Mouse (Mus musculus) R1 (cell line): ENCODE results near the gene Ppia.
"Not testable (repeated sequence)": the region's sequence is repeated elsewhere in the genome, so short reads cannot be mapped to it uniquely, and the experiment has no call there.

Experiments
- DNase-seq: peaks from one replicate; pipeline ENCODE4 v3.0.0-alpha.2; 2018; ENCODE audit warnings: low read depth, low spot score

Ppia gene

DNA sequence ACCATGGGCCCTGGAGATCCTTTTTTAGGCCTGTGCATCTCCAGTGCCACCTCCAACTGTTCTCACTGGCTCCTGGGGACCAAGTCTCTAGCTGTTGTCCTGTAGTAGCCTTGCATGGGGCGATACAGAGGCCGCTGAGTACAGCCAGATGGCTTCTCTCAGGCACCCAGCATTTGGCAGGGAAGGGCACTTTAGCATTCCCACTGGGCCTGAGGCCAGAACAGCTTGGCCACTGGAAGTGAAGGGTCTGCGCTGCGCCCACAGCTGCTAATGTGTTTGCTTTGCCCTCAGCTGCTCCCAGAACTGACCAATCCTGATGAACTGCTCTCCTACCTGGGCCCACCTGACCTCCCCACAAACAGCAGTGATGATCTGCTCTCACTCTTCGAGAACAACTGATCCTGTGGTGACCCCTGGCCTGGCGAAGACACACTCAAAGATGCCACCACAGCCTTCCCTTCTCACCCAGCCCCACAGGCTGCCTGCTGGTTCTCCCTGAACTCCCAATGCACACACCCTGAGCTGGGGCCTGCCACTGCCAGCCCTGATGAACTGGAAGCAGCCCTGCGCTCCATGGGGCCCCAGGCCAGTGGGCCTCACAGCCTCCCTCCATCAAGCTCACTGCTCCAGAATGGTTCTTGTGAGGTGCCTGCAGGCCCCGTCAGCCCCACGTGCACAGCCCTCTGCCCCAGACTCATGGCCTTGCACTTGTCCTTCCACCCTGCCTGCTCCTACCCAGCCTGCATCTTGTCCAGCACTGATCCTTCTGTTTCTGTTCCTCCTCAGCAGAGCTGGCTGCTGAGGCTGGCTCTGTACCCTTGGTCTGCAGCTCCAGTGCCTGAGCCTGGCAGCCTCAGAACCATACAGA, 10.3 kb upstream of the Ppia start:
- DNase-seq: no peak

DNA sequence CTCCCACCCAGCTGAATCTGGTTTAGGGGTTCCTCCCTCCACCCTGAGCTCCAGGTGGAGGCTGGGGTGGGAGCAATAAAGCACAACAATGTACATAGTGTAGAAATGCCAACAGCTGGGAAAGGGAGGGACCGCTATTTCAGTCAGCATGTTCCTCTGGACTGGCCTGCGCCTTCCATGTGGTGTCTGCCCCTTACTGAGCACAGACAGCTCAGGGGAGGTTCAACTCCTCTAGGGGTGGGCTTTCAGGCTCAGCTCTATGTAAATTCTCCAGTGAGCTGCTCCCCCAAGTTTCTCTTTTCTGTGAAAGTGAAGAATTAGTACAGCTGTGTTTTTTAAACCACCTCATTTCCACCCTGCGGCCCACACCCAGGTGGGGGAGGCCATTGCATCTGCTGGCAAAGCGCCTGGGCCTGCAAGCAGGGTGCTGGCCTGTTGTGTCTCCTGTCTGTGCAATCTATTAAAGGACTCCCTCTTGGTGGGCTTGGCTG, 9.6 kb upstream of the Ppia start:
- DNase-seq: no peak

DNA sequence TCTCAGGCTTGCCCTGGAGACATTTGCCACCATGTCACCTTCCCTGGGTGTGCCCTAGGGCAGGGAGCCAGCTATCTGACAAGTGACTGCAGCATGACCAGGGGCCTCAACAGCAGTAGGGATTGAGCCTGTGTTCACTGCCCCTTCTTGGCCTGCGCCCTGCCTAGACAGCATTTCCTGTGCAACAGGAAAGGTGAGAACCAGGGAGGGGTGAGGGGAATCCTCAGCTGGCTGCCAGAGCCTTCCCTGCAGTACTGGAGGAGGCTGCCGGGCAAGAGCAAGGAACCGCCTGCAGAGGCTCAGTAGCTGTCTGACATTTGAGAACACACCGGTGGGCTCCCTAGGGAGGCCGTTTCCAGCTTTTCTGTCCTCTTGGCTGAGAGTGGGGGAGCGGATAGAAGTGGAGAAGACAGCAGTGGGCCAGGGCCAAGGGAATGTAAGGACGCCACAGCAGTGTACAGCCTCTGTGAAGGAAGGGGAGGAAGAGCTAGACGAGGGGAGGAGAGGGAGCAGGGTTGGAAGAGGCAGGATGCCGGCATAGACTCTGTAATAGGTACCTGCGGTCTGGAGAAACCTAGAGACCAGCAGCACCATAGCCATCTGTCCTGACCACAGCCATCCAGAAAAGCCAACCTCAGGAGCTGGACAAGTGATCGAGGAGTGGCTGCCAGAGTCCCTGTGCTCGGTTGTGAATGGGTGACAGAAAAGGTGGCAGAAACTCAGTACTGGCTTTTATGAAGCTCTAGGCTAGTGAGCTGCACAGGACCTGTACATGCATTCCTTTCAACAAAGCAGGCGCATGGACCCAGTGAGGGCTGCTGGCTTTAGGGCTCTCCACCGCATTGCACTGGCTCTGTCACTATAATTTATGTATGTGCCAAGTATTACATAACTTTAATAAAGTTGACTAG, 8.7 kb upstream of the Ppia start:
- DNase-seq: peak; percentile 57

DNA sequence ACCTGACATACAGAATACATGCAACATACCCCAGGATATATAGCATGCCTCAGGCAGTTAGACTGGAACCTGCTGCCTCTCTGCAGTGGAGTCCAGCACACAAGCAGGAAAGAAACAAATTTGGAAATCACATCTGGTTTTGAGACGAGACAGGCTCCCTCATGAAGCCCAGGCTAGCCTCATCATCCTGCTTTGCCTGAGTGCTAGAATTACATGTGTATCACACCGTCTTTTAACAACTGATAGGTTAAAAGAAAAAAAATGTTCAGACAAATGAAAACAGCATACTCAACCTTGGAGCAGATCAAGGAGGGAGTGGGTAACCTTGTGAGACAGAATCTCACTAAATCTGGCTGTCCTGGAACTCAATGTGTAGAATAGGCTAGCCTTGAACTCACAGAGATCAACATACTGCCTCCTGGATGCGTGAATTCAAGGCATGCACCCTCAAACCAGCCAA, 8.1 kb upstream of the Ppia start:
- DNase-seq: no peak

DNA sequence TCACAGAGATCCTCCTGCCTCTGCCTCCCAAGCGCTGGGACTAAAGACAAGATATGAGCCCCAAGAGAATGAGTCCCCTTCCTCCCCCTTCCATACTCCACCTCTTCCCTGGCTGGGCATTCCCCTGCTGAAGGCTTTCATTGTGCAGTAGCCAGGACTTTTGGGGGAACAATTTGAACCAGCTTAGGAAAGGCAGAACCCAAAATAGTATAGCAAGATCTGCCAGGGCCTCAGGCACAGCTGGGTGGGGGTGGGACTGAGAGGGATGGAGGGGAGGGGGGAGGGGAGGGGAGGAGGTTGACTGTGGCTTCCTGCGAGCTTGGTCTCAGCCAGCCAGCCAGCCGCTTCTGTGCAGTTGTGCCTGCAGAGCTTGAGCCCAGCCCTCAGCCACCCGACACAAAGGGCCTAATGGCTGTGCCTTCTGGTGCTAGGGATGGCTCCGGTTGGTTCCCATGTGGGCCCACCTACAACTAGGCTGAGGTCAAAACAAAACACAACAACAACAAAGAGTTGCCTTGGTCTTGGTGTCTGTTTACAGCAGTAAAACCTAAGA, 5.1 kb upstream of the Ppia start:
- DNase-seq: peak; percentile 86

DNA sequence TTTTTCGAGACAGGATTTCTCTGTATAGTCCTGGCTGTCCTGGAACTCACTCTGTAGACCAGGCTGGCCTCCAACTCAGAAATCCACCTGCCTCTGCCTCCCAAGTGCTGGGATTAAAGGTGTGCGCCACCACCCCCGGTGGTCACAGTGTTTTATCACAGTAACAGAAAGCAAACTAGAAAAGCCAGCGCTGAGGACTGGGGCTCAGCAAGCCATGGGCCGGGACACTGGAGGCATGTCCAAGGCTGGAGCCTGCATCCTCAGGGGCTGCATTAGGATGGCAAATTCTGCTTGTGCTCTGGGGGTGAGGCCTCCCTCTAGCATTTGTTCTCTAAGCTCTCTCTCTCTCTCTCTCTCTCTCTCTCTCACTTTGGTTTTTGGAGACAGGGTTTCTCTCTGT, 4.5 kb upstream of the Ppia start:
- not testable (repeated sequence) for DNase-seq

DNA sequence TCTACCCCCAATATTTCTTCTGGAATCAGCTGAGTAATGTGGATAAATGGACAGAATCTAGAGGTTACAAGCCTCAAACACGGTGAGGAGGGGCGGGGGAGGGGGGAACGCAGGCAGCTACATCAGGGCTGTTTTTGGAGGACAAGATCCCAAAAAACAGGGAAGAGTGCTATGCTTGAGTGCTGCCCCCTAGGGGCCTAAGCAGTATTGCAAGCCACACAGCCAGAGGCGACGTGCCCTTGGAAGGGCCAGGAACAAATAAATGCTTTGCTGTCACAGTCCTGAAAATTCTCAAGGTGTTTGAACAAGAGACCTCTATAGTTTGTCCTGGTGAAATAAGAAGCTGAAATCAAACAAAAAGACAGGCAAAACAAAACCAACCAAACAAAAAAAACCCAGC, 3.6 kb upstream of the Ppia start:
- DNase-seq: peak; percentile 84

DNA sequence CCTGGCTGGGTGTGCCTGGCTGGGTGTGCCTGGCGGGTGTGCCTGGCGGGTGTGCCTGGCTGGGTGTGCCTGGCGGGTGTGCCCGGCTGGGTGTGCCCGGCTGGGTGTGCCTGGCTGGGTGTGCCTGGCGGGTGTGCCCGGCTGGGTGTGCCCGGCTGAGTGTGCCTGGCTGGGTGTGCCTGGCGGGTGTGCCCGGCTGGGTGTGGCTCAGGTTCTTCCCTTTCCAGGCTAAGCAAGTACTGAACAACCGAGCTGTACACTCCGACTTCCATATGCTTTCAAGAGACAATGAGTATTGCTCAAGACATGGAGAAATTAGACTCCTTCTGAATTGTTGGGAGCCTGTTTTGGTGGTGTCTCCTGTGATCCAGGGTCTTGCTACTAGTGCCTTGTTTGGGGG, 2.0 kb upstream of the Ppia start:
- DNase-seq: peak; percentile 39

DNA sequence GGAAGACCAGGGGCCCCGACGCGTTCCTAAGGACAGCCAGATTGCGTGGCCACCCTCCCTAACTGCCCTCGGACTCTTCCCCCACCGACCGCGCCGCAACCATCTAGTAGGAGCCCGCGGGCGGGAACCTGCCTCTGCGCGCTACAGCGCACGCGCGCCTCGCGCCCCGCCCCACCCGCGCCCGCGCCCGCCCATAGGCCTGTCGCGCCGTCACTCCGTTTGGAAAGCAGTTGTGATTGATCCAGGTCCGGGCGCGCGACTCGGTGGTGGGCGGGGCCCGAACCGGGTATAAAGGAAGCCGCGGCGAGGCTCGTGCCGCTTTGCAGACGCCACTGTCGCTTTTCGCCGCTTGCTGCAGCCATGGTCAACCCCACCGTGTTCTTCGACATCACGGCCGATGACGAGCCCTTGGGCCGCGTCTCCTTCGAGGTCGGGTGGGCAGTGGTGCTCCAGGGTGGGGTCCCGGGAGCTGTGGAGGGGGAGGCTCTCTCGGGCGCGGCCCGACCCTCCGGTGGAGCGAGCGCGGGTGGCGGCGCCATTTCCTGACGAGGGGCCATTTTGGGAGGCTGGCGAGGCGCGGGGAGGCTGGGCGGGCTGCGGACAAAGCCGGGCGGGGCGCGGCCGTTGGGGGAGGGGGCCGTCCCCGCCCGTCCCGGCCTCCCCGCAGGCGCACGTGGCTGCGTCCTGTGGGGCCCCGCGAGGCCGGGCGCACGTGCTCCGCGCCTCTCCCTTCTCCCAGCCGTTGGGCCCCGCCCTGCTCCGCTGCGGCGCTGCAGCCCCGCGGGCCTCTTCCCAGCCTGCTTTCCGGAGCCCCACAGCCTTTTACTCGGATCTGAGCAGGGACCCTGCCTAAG, 535 bp downstream of the Ppia start:
- DNase-seq: peak; percentile 95

DNA sequence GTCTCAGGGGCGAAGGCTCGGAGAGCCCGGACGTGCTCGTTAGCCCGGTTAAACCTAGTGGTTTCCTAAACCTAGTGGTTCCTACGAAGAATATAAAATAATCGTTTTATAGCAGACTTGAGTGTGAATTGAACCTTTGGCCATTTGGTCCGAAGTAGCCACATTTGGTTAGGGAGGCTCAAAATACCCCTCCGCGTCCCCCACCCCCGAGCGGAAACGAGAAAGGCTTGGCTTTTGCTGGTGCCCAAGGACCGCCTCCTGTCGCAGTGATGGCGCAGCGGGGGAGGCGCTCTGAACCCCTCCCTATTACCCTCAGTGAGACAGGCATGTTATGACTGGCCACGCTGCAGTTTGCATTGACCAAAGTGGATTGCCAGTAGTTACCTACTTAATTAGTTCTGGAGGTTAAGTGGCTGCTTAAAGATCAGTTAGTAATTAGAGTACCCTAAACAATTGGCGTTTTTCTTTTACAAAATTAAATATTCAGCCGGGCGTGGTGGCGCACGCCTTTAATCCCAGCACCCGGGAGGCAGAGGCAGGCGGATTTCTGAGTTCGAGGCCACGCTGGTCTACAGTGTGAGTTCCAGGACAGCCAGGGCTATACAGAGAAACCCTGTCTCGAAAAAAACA, 1.3 kb downstream of the Ppia start:
- peak; percentile 93 for DNase-seq

DNA sequence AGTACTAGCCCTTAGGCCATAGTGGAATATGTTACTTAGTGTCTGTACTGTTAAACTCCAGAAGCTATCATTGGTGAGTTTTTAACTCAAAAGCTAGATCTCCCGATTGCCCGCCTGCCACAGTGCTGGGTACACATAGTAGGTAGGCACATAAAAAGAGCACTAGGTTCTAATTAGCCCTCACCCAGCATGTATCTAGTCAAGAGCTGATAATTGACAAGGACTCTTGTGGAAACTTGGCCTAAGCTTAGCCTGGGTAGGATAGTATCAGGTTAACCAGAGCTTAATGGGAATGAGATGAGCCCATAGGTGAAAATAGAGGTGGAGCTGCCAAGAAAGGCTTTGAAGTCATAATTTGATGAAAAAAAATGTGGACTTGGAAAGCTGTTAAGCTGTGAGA, 1.8 kb downstream of the Ppia start:
- DNase-seq: no peak

DNA sequence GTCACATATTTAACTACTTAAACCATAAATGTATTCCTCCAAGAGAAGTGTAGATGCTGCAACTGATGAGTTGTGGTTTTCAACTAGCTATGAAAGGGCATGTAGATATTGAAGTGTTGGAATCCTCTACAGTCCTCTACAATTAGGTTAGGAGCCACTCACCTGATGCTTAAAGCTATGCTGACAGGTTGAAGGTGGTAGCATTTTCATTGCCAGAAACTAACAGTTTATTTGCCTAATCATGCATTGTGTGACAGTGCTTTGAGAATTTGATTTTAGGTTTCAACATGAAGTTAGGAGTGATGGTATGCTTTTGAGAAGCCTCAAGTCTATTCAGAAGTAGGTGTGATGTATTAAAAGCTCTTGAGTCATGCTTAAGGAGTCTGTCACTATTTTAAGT, 2.2 kb downstream of the Ppia start:
- no peak for DNase-seq

DNA sequence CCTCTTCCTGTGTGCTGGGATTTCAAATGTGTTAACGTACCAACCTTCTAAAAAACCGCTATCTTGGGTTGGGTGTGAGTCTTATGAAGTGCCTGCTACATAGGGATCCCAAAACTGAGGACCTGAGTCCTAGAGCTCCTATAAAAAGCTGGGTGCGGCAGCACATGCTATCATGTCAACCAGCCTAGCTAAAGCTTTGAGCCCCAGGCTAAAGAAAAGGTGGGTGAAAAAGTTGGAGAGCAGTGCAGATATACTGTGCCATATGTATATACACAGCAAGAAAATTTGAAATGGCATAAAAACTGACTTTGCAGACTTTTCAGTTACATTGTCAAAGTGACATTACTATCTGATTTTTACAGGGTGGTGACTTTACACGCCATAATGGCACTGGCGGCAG, 3.5 kb downstream of the Ppia start:
- no peak for DNase-seq

DNA sequence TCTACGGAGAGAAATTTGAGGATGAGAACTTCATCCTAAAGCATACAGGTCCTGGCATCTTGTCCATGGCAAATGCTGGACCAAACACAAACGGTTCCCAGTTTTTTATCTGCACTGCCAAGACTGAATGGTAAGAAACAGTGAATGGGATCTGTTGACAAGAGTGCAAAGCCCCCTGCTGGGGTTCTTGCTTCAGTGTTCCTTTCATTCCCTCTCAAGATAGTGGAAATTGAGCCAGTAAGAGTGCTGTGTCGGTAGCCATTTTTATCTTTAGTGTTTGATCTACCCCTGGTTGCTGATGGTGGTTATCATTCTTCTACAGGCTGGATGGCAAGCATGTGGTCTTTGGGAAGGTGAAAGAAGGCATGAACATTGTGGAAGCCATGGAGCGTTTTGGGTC, 3.9 kb downstream of the Ppia start:
- DNase-seq: peak; percentile 61

DNA sequence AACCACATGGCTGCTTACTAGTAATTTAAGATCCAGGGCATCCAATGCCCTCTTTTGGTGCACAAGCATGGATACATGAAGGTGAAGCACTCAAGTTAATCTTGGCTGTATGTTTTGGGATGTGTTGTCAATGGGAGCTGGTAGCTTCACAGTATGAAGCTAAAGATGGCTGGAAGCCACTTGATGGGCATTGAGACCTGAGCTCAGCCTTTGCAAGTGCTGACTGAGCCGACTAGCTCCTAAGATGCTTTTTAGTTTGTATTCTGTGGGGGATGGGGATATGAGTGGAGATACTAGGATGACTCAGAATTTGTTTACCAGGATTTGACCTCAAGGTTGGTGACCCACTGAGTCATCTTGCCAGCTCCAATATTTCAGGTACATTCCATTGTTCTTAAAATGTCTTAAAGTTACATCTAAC, 5.0 kb downstream of the Ppia start:
- peak; percentile 58 for DNase-seq

DNA sequence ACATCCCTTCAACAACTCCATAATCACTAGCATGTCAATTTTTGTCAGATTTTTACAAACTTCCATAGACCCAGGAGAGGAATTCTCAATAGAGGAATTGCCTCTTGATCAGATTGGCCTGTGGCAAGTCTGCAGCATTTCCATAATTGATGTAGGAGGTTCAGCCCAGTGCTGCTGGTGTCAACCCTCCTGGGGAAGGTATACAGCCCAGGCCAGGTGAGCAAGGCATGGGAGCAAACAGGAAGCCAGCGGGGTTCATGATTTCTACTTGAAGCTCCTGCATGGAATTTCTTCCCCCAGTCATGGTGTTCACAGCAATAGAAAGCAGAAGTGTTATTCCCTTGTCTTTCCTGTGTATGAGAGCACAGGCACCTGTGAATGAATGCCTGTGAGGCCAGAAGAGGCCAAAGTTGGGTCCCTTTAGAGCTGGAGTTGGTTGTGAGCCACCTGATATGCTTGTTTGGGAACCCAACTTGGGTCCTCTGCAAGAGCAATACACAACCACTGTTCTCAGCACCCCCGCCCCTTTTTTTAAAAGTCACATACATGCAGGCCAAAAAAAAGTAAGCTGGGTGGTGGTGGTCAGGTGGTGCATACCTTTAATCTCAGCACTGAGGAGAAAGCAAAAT, 5.6 kb downstream of the Ppia start:
- peak; percentile 41 for DNase-seq

DNA sequence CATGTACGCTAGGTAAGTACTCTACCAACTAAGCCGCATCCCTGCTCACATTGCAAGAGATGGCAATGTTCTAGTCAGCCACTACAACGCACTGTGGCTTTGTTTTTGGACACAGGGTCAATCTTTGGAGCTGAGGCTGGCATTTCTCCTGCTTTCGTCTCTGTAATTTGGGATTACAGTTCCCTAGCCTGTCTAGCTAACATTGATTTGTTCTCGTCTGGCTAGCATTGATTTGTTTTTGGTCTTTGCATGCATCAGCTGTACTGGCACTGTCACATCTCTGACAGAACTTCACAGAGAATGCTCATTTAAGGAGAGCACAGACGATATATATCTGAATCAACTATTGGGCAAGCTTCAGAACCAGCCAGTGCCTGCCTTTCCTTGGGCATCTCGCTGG, 14.9 kb downstream of the Ppia start:
- DNase-seq: no peak

DNA sequence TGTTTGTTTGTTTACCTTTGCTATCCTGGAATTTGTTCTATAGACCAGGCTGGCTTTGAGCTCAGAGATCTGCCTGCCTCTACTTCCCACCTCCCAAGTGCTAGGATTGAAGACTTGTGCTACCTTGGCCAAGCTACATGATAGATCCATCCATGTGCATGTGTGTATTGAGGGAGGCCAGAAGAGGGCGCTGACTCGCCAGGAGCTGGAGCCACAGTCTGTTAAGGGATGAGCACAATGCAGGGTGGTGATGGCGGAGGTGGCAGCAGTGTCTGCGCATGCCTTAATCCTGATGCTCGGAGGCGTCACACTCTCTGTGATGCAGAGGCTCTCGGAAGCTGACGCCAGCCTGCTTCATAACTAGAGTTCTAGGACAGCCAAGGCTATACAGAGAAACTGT, 21.2 kb downstream of the Ppia start:
- DNase-seq: peak; percentile 94

DNA sequence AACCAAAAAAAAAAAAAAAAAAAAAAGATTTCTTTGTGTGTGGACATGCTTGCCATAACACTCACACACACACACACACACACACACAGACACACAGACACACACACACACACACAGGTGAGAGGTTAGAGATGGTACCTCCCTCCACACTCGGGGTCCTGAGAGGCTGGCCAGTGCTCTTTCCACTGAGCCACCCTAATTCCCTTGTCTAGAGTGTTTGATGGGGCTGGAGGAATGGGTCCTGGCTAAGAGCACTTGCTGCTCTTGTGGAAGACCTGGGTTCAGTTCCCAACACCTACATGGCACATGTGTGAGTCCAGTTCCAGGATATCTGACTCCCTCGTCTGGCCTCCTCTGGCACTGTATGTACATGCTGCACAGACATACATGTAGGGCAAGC, 22.4 kb downstream of the Ppia start:
- DNase-seq: no peak

DNA sequence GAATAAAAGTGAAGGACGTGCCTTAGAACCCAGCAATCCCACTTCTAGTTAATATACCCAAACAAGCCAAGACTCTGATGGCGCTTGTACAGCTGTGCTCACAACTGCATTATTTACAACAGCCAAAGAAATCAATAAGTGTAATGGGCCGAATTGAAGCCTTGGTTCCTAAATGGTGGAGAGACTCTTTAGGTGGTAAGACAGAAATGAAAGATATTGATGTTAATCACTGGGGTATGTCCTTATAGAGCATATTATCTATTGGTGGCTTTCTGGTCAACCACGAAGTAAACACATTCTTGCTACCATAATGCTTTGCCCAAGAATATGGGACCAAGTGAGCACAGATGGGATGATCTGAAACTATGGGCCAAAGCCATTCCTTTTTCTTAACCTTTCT, 24.9 kb downstream of the Ppia start:
- DNase-seq: no peak
